Mouse (Mus musculus): ENCODE data around the gene Sh3bp2. TPM values are rescaled to one million over a fixed set of nuclear protein-coding genes. Genes with fewer than 3 reads are reported as not detected.
A peak's percentile ranks its signal among the peaks of the same experiment; 100 is the strongest.

The Sh3bp2 gene
- total RNA-seq (2012; rRNA removed) (7.1 and 7.9 TPM in 2 replicates), polyA plus RNA-seq (2012; ENCODE audit: insufficient read depth in 1 of 2, insufficient read length in 2 of 2, low read depth in 1 of 2, low replicate concordance in 2 of 2, missing spikeins in 1 of 2) (10 to 100 TPM in 1 of 2 experiments, not detected in 1; 12.0 TPM)

- Histone ChIP-seq H3K9ac (ENCODE audit: control insufficient read depth, low read depth, low read length, poor library complexity, severe bottlenecking) (peak within 1 kb of the TSS; percentile 57), H3K9me3 (replicated peaks; ENCODE audit: insufficient read depth, low read length) (no peaks in the 10 kb centered on the region), H3K79me2 (ENCODE audit: control insufficient read depth, insufficient read depth, low read length, poor library complexity) (peaks cover 2% of the 10 kb centered on the region), H3K4me3 (ENCODE audit: control insufficient read depth in 1 of 2, insufficient read depth in 1 of 2, low read depth in 2 of 2, low read length in 2 of 2) (peak within 1 kb of the TSS; percentile 59 to 97), H3K36me3 (ENCODE audit: control insufficient read depth in 1 of 2, insufficient read depth in 2 of 2, low read length in 2 of 2) (peaks cover 0 to 7% of the 10 kb centered on the region in 2 experiments; a peak in 2 of 4 replicates), H3K4me1 (ENCODE audit: control insufficient read depth in 1 of 2, insufficient read depth in 2 of 2, low read length in 2 of 2) (peaks cover 4 to 13% of the 10 kb centered on the region in 2 experiments; a peak in 3 of 4 replicates), H3K27ac (ENCODE audit: control insufficient read depth, low read depth, low read length) (peak within 1 kb of the TSS; percentile 76), H3K27me3 (ENCODE audit: control insufficient read depth in 1 of 2, insufficient read depth in 2 of 2, low read length in 2 of 2) (no peaks in the 10 kb centered on the region)
- peak; percentile 97 for DNase-seq (ENCODE audit: low read depth, low spot score)
- TF ChIP-seq ZKSCAN1 (IDR thresholded peaks at IDR 0.05; ENCODE audit: low read depth, low read length) (no peak), ZNF384 (IDR thresholded peaks at IDR 0.05; ENCODE audit: low read depth, low read length) (0 out of 2 replicates have a peak, but pooled peaks have one; percentile 28), MAZ (IDR thresholded peaks at IDR 0.05; ENCODE audit: low read depth, low read length) (peak; percentile 60; the same call in 1 of the 2 replicates), CTCF (IDR thresholded peaks at IDR 0.05 in 2 of 3, conservative IDR thresholded peaks at IDR 0.05 in 1 of 3; ENCODE audit: control insufficient read depth in 1 of 3, insufficient read depth in 1 of 3, low read depth in 2 of 3, low read length in 3 of 3, poor library complexity in 1 of 3, severe bottlenecking in 1 of 3) (0 out of 6 replicates have a peak, but pooled peaks of 1 of the 3 experiments have one; percentile 4), HCFC1 (IDR thresholded peaks at IDR 0.05; ENCODE audit: low read depth, low read length) (no peak; the same call in 1 of the 2 replicates), ELF1 (IDR thresholded peaks at IDR 0.05; ENCODE audit: low read depth, low read length) (peak; percentile 28), POLR2AphosphoS5 (IDR thresholded peaks at IDR 0.05; ENCODE audit: borderline replicate concordance, low read depth, low read length) (no peak), MYC (IDR thresholded peaks at IDR 0.05; ENCODE audit: low read depth, low read length) (peak; percentile 70; the same call in 1 of the 2 replicates), BHLHE40 (IDR thresholded peaks at IDR 0.05; ENCODE audit: borderline replicate concordance, low read depth, low read length) (no peak), ETS1 (IDR thresholded peaks at IDR 0.05; ENCODE audit: low read depth, low read length) (0 out of 2 replicates have a peak, but pooled peaks have one; percentile 16), MXI1 (IDR thresholded peaks at IDR 0.05; ENCODE audit: low read depth, low read length) (peak; percentile 79), ZMIZ1 (IDR thresholded peaks at IDR 0.05; ENCODE audit: low read depth, low read length) (peak; percentile 63; the same call in 1 of the 2 replicates), USF1 (IDR thresholded peaks at IDR 0.05; ENCODE audit: low read depth, low read length) (no peak), SMC3 (IDR thresholded peaks at IDR 0.05; ENCODE audit: low read depth, low read length) (peak; percentile 23; the same call in 1 of the 2 replicates), SIN3A (IDR thresholded peaks at IDR 0.05; ENCODE audit: low read length) (peak; percentile 86), TBP (IDR thresholded peaks at IDR 0.05; ENCODE audit: low read depth, low read length) (peak; percentile 54; the same call in 1 of the 2 replicates), MYB (IDR thresholded peaks at IDR 0.05; ENCODE audit: low read depth, low read length) (no peak), NELFE (IDR thresholded peaks at IDR 0.05; ENCODE audit: low read depth, low read length) (peak; percentile 82), E2F4 (IDR thresholded peaks at IDR 0.05; ENCODE audit: borderline replicate concordance, low read depth, low read length) (no peak), GABPA (IDR thresholded peaks at IDR 0.05; ENCODE audit: low read depth, low read length) (no peak), POLR2AphosphoS2 (IDR thresholded peaks at IDR 0.05; ENCODE audit: low read length) (peak; percentile 64; the same call in 1 of the 2 replicates), MAX (IDR thresholded peaks at IDR 0.05; ENCODE audit: low read length) (peak; percentile 66), NRF1 (IDR thresholded peaks at IDR 0.05; ENCODE audit: insufficient read depth, low read depth, low read length, poor library complexity, severe bottlenecking) (peak; percentile 63), TCF12 (IDR thresholded peaks at IDR 0.05; ENCODE audit: low read depth, low read length) (0 out of 2 replicates have a peak, but pooled peaks have one; percentile 38), TAL1 (IDR thresholded peaks at IDR 0.05; ENCODE audit: low read length) (no peak), MAFK (IDR thresholded peaks at IDR 0.05; ENCODE audit: borderline replicate concordance, low read depth, low read length) (no peak), POLR2A (IDR thresholded peaks at IDR 0.05; ENCODE audit: control insufficient read depth in 1 of 2, insufficient read depth in 1 of 2, low read depth in 1 of 2, low read length in 2 of 2, poor library complexity in 1 of 2) (peak; percentile 60 to 87; a peak in 3 of 4 replicates), RAD21 (IDR thresholded peaks at IDR 0.05; ENCODE audit: low read depth, low read length) (no peak), UBTF (IDR thresholded peaks at IDR 0.05; ENCODE audit: borderline replicate concordance, insufficient read depth, low read depth, low read length) (no peak; the same call in 1 of the 2 replicates), EP300 (IDR thresholded peaks at IDR 0.05; ENCODE audit: low read depth in 1 of 2, low read length in 2 of 2) (peak; percentile 16 to 46; a peak in 1 of 4 replicates), RCOR1 (IDR thresholded peaks at IDR 0.05; ENCODE audit: low read depth, low read length) (peak; percentile 43; the same call in 1 of the 2 replicates)
Measured at GRCm38 (mm10) chr5:34525663-34526476, at the start of gene Sh3bp2. TSS of gene Sh3bp2 (plus strand) at chr5:34525838.

Data from MEL (cell line).